Mouse (Mus musculus) E14TG2a.4 (cell line): ENCODE measurements at regions not wholly inside any gene's neighbourhood (a gene's known extent, or its start where the extent isn't known, plus 50 kb on each side); places are given as distances from the start of the nearest gene placed in this dataset.

Experiments used
- CTCF ChIP-seq: conservative IDR thresholded peaks from 2 replicates; pipeline ENCODE4 v1.5.1; 2014; ENCODE audit warnings: low read length
- NANOG ChIP-seq: IDR thresholded peaks from 2 replicates; pipeline ENCODE4 v1.6.1; 2014; ENCODE audit warnings: borderline replicate concordance, low read length, mixed read lengths

DNA sequence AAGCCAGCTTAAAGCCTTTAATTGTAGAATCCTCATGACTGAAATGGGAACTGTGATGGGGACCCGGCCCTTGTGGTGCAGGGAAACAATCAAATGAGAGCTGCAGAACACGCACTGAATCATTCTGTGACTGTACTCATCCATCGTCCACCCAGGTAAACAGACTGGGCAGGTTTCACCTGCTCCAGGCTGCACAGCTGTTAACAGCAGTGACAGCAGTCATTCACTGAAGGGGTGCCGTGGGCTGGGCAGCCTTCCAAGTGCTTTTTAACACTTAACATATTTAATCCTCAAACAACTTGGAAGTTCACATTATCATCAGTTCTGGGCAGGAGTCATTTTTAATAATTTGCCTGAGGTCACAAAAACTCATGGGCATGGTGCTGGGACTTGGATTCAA, 208.2 kb downstream of the Foxa2 start:
- TF ChIP-seq CTCF: no peak
- no peak for TF ChIP-seq NANOG
